Mouse (Mus musculus) liver, adult 2 months (tissue): Measurements from ENCODE around the gene Dcaf10.

Experiments used
- CTCF ChIP-seq: fragments of 200-500 bp; IDR thresholded peaks from 2 replicates; pipeline ENCODE4 v1.5.1; 2011; ENCODE audit warnings: low read depth, low read length, control low read depth
- POLR2A ChIP-seq: fragments of 200-500 bp; IDR thresholded peaks from 2 replicates; pipeline ENCODE4 v1.6.1; 2011; ENCODE audit warnings: low read length, control low read depth; ENCODE audit not compliant: insufficient read depth; ENCODE audit errors: extremely low read depth

- no peak for TF ChIP-seq CTCF
- no peak for TF ChIP-seq POLR2A
These were observed 67.4 kb downstream of the Dcaf10 start for GRCm38 (mm10) chr4:45409270-45409669.
